Mouse (Mus musculus) liver (tissue): ENCODE data around the gene Gm266.

ENCODE experiments used
- DNase-seq: peaks from one replicate; pipeline ENCODE4 v3.0.0-alpha.2; 2020; ENCODE audit warnings: mixed read lengths

Gm266 gene

DNA sequence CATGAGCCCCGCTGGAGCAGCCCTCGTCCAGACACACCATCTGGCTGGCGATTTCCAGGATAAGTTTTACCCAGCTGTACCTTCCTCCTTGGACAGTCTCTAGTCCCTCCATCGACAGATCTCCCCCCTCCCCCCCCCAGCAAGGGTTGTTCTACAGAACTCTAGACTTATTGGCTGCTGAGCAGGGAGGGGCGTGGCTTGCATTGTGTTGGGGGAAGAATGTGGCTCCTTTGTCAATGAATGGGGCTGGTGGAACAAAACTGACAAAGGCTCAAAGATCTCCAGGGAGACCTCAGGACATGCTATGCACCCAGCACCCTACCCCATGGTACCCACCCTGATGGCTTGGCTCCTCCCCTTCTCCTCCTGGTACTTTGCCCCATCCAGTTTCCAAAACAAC is 15.1 kb upstream of the Gm266 start:
- peak; percentile 3 for DNase-seq

DNA sequence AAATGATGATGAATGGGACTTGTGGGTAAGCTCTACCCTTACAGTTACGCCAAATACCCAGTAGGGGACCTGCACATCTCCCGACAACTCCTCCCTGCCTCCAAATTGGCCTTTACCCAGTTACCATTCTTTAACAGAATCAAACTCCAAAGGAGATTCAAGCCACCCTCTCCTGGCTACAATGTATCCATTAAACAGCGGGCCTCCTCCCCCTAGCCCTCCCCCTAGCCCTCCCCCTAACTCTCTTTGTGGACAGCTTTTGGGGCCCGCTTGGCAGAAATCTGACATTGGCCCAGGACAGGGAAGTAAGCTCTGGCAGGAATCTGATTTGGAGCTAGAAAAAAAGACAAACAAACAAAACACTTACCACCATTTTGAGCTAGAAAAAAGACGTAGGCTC is 14.0 kb upstream of the Gm266 start:
- DNase-seq: peak; percentile 1

- peak; percentile 57 for DNase-seq
These were observed 11.5 kb upstream of the Gm266 start for GRCm38 (mm10) chr12:111497076-111497475.

- peak; percentile 1 for DNase-seq
These were observed 9.3 kb upstream of the Gm266 start for GRCm38 (mm10) chr12:111494931-111495330.

GRCm38 (mm10) chr12:111489261-111489865 is 3.7 kb upstream of the Gm266 start:
- DNase-seq: no peak

GRCm38 (mm10) chr12:111486455-111486854 is 832 bp upstream of the Gm266 start:
- peak; percentile 3 for DNase-seq

DNA sequence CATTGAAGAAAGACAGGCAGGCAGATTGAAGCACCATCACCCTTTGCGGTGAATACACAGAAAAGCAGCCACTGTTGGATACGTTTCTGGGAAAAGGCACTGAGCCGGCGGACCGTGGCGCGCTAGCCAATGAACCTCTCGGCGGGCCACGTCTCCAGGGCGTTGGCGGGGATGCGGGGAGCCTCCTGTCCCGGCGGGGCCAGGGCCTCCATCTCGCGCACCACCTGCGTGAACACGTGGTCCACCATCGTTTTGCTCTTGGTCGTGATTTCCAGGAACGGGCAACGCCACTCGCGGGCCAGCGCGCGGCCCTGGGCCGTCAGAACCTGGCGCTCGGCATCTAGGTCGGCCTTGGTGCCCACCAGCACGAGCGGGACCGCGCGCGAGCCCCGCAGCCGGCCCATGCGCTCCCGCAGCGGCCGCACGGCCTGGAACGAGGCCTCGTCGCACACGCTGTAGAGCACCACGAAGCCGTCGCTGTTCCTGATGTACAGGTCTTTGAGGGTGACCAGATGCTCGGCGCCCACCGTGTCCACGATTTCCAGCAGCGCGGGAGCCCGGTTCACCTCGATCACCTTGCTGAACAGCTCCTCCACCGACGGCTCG is 474 bp downstream of the Gm266 start:
- no peak for DNase-seq

DNA sequence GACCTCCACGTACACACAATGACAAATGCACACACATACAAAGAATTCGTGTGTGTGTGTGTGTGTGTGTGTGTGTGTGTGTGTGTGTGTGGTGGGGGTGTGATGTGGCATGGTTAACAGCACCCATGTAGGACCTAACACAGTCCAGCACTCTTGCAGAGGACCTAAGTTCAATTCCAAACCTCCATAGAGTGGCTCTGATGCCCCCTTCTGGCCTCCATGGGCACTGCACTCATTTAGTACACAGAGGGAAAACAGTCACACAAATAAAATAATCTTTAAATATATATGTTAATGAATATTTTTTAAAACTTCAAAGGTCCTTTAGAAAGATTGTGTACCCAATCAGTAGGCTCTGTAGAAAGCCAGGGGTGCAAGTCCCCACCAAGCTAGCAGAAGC is 5.7 kb downstream of the Gm266 start:
- peak; percentile 60 for DNase-seq

DNA sequence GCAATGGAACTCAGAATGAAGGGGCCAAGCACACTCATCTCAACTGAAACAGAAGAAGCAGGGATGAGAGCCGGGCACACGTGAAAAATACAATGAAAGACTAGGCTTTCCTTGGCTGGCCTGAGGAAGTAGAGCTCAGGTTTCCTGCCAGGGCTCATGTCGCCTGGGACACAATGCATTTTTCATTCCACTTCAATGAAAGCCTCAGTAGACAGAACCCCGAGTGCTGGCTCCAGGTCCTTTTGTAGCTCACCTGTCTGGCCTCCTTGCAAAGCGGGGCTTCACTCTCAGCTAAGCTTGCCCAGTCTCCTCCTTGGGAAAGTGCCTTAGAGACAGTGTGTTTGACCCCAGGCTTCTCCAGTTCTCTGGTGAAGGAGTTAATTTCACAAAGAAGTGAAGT is 6.7 kb downstream of the Gm266 start:
- no peak for DNase-seq

DNA sequence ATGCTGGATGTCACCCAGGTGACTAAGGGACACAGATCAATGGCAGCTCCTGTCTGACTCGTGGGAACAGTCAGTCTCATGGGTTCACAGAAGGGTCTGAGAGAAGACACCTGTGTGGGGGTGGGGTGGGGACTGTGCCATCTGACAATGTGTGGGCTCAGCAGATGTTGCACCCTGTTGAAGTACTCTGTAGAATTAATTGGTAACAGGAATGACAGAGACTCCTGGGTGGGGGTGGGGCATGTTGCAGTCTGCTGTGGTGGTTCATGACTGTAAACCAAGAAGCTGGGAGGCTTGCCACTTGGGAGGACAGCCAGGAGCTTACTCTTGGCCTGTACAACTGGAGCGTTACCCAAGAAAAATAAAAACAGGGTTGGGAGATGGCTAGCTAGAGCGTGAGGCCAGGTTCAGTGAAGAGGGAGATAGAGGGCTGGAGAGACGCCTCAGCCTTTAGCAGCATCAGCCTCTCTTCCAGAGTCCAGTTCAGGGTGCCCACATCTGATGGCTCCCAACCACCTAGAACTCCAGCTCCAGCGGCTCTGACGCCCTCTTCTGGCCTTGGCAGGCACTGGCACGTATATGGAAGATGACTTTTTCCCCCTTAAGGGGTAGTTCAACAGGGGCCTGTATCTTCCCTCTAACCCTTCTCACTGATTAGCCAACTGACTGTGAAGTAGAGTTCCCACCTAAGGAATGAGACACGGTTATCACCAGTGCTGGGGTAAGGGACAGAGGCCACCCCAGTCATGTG is 10.6 kb downstream of the Gm266 start:
- DNase-seq: no peak

DNA sequence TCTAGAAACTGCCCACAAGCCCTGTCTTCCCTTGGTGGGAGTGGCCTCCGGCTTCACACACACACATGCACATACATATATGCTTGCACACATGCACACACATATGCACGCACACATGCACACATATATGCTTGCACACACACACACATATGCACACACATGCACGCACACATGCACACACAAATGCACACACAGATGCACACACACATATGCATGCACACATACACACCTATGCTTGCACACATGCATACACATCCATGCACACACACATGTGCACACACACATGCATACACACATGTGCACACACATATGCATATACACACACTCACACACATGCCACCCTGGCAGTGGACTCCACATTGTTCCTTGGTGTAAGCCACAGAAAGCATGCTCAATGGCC is 11.2 kb downstream of the Gm266 start:
- DNase-seq: no peak

DNA sequence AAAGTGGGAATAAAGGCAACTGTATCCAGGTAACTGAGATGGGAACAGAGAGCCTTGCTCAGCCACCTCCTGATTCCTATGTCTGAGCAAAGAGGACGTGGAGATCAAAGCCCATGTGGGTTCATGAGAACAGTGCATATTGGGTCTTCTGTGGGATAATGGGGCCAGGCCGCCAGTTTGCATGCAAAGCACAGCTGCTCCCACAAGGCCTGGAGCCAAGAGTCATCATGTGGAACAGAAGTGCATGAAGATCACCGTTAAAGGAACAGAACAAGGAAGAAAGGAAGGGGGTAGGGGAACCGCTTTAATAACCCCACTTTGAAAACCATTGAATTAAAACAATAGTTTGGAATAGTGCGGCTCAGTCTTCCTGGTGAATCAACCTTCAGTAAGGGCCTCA is 12.7 kb downstream of the Gm266 start:
- no peak for DNase-seq

DNA sequence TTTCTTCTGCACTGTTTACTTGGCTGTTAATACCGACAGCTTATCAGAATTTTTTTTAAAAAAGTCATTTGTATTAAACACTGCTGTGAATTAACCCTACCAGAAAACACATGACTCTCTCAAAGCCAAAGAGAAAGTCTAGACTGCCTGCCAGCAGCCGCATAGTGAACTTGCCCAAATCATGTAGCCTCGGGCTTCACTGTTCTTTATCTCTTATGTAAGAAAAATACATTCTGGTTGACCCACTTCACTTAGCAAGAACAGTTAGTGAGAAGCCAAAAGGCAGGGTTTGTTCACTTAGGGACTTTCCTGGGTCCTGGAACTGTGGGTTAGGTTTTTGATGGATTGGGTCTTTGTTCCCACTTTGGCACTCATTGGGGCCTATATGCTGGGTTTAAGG is 13.9 kb downstream of the Gm266 start:
- DNase-seq: no peak

GRCm38 (mm10) chr12:111471119-111471518 is 14.5 kb downstream of the Gm266 start:
- no peak for DNase-seq

- DNase-seq: peak; percentile 83
These were observed 16.1 kb downstream of the Gm266 start for GRCm38 (mm10) chr12:111469507-111469906.

DNA sequence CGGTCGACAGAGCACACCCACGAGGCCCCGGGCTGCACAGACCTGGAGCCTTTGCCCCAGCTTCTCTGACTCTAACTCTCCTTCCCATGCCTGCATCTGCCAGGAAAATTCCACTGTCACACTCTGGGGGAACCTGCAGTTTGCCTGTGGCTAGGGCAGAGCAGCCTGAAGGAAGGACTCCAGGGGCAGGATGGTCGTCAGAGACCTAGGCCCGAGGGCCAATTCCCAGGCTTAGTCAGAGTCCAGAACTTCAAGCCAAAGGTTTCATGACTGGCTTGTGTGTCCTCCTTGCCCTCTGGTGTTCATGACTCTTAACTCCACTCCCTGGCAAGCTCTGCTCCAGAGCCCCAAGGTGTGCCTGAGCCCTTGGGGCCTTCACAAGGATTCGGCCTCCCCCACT is 17.4 kb downstream of the Gm266 start:
- DNase-seq: no peak

DNA sequence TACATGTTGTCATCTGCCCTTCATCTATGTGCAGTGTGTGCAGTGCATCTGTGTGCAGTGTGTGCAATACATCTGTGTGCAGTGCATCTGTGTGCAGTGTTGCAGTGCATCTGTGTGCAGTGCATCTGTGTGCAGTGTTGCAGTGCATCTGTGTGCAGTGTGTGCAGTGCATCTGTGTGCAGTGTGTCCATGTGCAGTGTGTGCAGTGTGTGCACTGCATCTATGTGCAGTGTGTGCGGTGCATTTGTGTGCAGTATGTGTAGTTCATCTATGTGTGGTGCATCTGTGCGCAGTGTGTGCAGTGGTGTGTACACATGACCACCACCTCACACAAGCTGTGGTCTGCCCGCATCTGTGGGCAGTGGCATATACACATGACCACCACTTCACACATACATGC is 19.3 kb downstream of the Gm266 start:
- no peak for DNase-seq

DNA sequence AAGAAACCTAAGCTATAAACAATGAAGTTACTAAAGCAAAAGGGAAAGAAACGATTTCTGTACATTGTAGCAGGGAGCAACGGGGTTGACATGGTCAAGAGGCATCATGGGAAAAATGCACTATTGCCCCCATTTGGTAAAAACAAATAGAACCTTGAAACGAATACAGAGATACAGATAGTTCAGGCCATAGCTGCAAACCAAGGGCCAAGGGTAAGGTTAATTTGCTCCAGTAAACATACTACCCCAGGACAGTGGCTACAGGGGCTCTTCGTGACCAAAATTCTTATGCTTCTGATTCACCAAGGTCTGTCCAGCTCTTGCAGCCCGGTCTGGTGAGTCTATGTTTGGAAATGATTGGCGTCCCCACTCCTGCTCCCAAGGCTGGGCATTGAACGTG is 22.1 kb downstream of the Gm266 start:
- DNase-seq: no peak

GRCm38 (mm10) chr12:111457742-111458141 is 27.9 kb downstream of the Gm266 start:
- DNase-seq: no peak

- DNase-seq: no peak
These were observed 29.8 kb downstream of the Gm266 start for GRCm38 (mm10) chr12:111455860-111456259.

- no peak for DNase-seq
These were observed 30.2 kb downstream of the Gm266 start for GRCm38 (mm10) chr12:111455311-111455846.

- DNase-seq: no peak
These were observed 30.9 kb downstream of the Gm266 start for GRCm38 (mm10) chr12:111454543-111455280.

GRCm38 (mm10) chr12:111454021-111454420 is 31.6 kb downstream of the Gm266 start:
- DNase-seq: no peak
